Comparison of ENCODE assay signal across 12 mouse cellular contexts in the genomic region with DNA sequence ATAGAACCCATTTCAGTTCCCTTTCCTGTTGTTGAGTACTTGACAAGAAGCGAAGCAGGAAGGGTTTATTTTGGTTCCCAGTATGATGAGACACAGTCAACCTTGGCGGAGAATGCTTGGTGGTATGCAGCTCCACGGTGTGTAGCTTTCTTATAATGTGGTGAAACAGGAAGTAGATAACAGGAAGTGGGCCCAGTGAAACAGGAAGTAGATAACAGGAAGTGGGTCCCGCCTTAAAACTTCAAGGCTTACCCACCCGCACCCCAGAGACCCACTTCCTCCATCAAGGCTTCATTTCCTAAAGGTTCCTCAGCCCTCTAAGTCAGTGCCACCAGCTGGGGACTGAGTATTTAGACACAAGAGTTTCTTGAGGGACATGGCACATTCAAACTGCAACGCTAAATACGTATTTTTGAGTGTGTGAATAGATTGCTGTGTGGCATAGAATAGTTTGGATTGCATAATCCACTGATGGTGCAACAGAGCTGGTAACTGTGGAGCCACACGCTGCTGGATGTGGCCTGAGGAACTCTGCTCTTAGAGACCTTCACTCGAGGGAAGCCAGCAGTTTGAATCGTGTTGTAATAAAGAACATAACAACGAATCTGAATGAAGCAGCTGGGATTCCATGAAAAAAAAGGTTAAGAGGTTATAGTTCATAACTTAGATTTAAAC.
A peak's percentile ranks its signal among the peaks of the same experiment; 100 is the strongest.
DNase-seq lines count a peak whose midpoint lies in the region; ATAC-seq and TF ChIP-seq lines count a peak whose summit lies in the region.
"Had no signal": no experiment of that assay in that cellular context is flagged by ENCODE, and none has a peak within 500 bp of the region (broad histone marks: within the 10 kb centered on the region; RNA-seq: fewer than 3 reads in every experiment).

No protein-coding gene starts in this region.

- no peak for TF ChIP-seq EP300 in stomach, postnatal 0 days (optimal IDR thresholded peaks at IDR 0.05)

- H3K9ac ChIP-seq in stomach, postnatal 0 days (ENCODE audit: low read length) = no peak overlapping the region
- H3K9ac ChIP-seq: limb, embryonic 15.5 days had no signal

- DNase-seq in adrenal gland, postnatal 10 days = peak; percentile 4
- DNase-seq in adrenal gland, adult 2 months = no peak
- peak; percentile 76 for DNase-seq in 416B (ENCODE audit: low read depth)
- DNase-seq in stomach, postnatal 0 days (ENCODE audit: low spot score) = no peak
- no peak for DNase-seq in gastrocnemius, postnatal 10 days
- no peak for DNase-seq in kidney, adult 18-20 months
- DNase-seq: embryo, embryonic 11 days; gastrocnemius, postnatal 25 days; kidney, adult 9 months had no signal

- peak; percentile 92 for ATAC-seq in common myeloid progenitor, adult 5-6 weeks (replicated peaks; ENCODE audit: low read depth, poor library complexity, severe bottlenecking)
- ATAC-seq in stomach, postnatal 0 days (ENCODE audit: low FRiP score, low TSS enrichment) = no peak

- H3K9me3 ChIP-seq in stomach, postnatal 0 days (ENCODE audit: control insufficient read depth, low read length) = no peaks in the 10 kb centered on the region

- TF ChIP-seq CTCF in stomach, postnatal 0 days (IDR thresholded peaks at IDR 0.05; ENCODE audit: low read depth) = no peak

- no peak overlapping the region for H3K4me3 ChIP-seq in macrophage (ENCODE audit: inconsistent target)
- no peak overlapping the region for H3K4me3 ChIP-seq in stomach, postnatal 0 days (ENCODE audit: low read depth, low read length)
- H3K4me3 ChIP-seq: limb, embryonic 15.5 days had no signal

- H3K79me2 ChIP-seq in macrophage (ENCODE audit: inconsistent target) = no peaks in the 10 kb centered on the region

- H3K27ac ChIP-seq in macrophage = peak overlapping the region; percentile 82
- H3K27ac ChIP-seq in stomach, postnatal 0 days (replicated peaks) = no peak overlapping the region
- H3K27ac ChIP-seq: limb, embryonic 15.5 days had no signal

- no peaks in the 10 kb centered on the region for H3K4me1 ChIP-seq in stomach, postnatal 0 days (replicated peaks; ENCODE audit: control insufficient read depth, insufficient read depth)
- H3K4me1 ChIP-seq: limb, embryonic 15.5 days had no signal

- WGBS in macrophage (ENCODE audit: missing documents) = 12% methylated on average over 11 of the region's 11 CpGs
- 86% methylated on average over 11 of the region's 11 CpGs for WGBS in stomach, postnatal 0 days

- no peaks in the 10 kb centered on the region for H3K36me3 ChIP-seq in macrophage (ENCODE audit: inconsistent target)
- no peaks in the 10 kb centered on the region for H3K36me3 ChIP-seq in stomach, postnatal 0 days (ENCODE audit: control insufficient read depth, insufficient read depth, low read length)
- H3K36me3 ChIP-seq: limb, embryonic 15.5 days had no signal

- no peaks in the 10 kb centered on the region for H3K27me3 ChIP-seq in stomach, postnatal 0 days (ENCODE audit: control insufficient read depth, insufficient read depth, low read length)
- H3K27me3 ChIP-seq: limb, embryonic 15.5 days had no signal

- no peak overlapping the region for H3K4me2 ChIP-seq in stomach, postnatal 0 days (replicated peaks; ENCODE audit: low read depth)
- H3K4me2 ChIP-seq: limb, embryonic 15.5 days had no signal

Comparison
In these comparisons a context has a peak if more than half of its experiments do, and no peak if none do; other contexts are left out.
1. DNase-seq: peak in adrenal gland, postnatal 10 days (single experiment) and 416B (single experiment); none in adrenal gland, adult 2 months (single experiment), stomach, postnatal 0 days (single experiment), gastrocnemius, postnatal 10 days (single experiment) and kidney, adult 18-20 months (single experiment).